Mouse (Mus musculus) heart, embryonic 11.5 days (tissue): Measurements from ENCODE around the gene Gucy2f. TPM values are rescaled to one million over a fixed set of nuclear protein-coding genes. Genes with fewer than 3 reads are reported as not detected.
"Not testable (repeated sequence)": the region's sequence is repeated elsewhere in the genome, so short reads cannot be mapped to it uniquely, and the experiment has no call there.

ENCODE experiments used
- ATAC-seq: fragments of 200-750 bp; cut with Nextera tagmentation; replicated peaks from 2 replicates; pipeline ENCODE4 v1.8.0; 2017; ENCODE audit warnings: moderate library complexity; ENCODE audit not compliant: insufficient number of reproducible peaks, low FRiP score, low TSS enrichment
- H3K27ac ChIP-seq: fragments of 300-500 bp; sonication (generic); 2 replicates; pipeline ENCODE4 v1.5.1; 2014; ENCODE audit warnings: mild to moderate bottlenecking, low read depth, low read length
- H3K27me3 ChIP-seq: fragments of 300-500 bp; sonication (generic); 2 replicates; pipeline ENCODE4 v1.6.1; 2014; ENCODE audit warnings: mild to moderate bottlenecking, low read length, mixed read lengths; ENCODE audit not compliant: control insufficient read depth, insufficient read depth
- H3K36me3 ChIP-seq: fragments of 300-500 bp; sonication (generic); 2 replicates; pipeline ENCODE4 v1.6.1; 2014; ENCODE audit warnings: mild to moderate bottlenecking, low read length, moderate library complexity, mixed read lengths; ENCODE audit not compliant: control insufficient read depth, insufficient read depth
- H3K4me1 ChIP-seq: fragments of 300-500 bp; sonication (generic); 2 replicates; pipeline ENCODE4 v1.6.1; 2014; ENCODE audit warnings: low read length; ENCODE audit not compliant: control insufficient read depth, insufficient read depth
- H3K4me2 ChIP-seq: fragments of 300-500 bp; sonication (generic); 2 replicates; pipeline ENCODE4 v1.6.1; 2014; ENCODE audit warnings: mild to moderate bottlenecking, moderate library complexity
- H3K4me3 ChIP-seq: fragments of 300-500 bp; sonication (generic); 2 replicates; pipeline ENCODE4 v1.5.1; 2014; ENCODE audit warnings: low read depth, low read length
- H3K9ac ChIP-seq: fragments of 300-500 bp; sonication (generic); 2 replicates; pipeline ENCODE4 v1.6.1; 2014; ENCODE audit warnings: mild to moderate bottlenecking, low read depth, low read length, moderate library complexity
- H3K9me3 ChIP-seq: fragments of 300-500 bp; sonication (generic); replicated peaks from 2 replicates; pipeline ENCODE4 v1.6.1; 2016; ENCODE audit warnings: low read length; ENCODE audit not compliant: control insufficient read depth
- WGBS: fragments of 180-500 bp; shearing (Covaris S2); extraction: QIAGEN DNeasy Blood & Tissue Kit; methylation state at CpG from one replicate; pipeline ENCODE4 v1.1.7; 2014; ENCODE audit not compliant: insufficient replicate concordance; 5-methylcytosine and 5-hydroxymethylcytosine counted together
- polyA plus RNA-seq: library from polyadenylated mRNA; unstranded; fragments of >200 nt; fragmentation: Nextera tagmentation; extraction: Ambion mirVana; gene quantifications from 2 replicates; pipeline ENCODE4 v1.2.1, GENCODE M21; 2014

Gucy2f gene
- polyA plus RNA-seq, result not detected in 2 replicates

DNA sequence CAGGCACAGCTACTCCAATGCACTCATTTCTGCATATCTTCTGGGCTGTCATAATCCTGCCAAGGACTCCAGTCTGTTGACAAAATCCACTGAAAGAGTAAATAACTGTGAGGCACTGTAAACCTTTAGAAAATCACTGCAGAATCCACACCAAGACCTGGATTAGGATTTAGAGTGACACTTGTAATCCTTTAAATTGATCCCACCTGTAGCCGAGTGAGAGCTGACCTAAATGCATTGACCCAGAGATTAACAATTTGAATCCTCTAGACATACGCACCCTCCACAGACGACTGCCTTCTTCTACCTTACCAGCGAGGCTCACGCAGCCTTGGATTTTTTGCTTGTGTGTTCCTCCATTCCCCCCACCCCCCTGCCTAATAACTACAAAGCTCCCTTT, at the start of gene Gucy2f:
Gene Gucy2f (minus strand): TSS at position 101 of the 400 bp plus-strand sequence.
- Histone ChIP-seq H3K9me3 (no peaks in the 10 kb centered on the region), H3K9ac (no peak within 1 kb of the TSS), H3K27ac (no peak within 1 kb of the TSS), H3K27me3 (no peaks in the 10 kb centered on the region; the same call in 1 of the 2 replicates), H3K4me3 (no peak within 1 kb of the TSS), H3K36me3 (no peaks in the 10 kb centered on the region), H3K4me2 (no peak within 1 kb of the TSS), H3K4me1 (no peaks in the 10 kb centered on the region)
- WGBS, result 46% methylated on average over 5 of the region's 5 CpGs
- ATAC-seq, result no peak

DNA sequence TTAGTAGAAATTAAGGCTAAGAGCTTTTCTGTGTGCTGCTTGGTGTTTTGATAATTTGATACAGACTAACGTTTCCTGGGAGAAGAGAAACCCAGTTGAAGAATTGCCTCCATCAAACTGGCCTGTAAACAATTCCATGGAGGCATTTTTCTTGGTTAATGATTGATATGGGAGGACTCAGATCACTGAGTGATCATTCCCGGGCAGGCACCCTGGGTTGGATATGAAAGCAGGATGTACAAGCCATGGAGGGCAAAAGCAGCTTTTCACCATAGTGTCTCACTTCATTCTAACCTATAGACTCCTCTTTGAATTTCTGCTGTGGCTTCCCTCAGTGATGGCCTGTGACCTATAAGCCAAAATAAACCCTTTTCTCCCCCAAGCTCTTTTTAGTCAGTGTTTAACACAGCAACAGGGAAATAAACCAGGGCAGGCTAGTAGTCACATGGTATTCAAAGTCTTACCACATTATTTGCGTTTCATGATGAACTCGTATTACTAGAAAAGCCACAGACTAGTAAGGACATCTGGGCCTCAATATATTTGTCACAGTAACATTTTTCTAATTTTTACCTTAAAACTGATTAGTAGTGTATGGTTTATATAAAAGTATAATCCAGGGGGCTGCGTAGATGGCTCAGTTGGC, 49.1 kb upstream of the Gucy2f start:
- H3K4me2 ChIP-seq, result no peak overlapping the region
- WGBS, result 73% methylated on average over 5 of the region's 5 CpGs
- no peak for ATAC-seq
- no peak overlapping the region for H3K9ac ChIP-seq
- no peaks in the 10 kb centered on the region for H3K4me1 ChIP-seq
- H3K36me3 ChIP-seq, result no peaks in the 10 kb centered on the region
- H3K4me3 ChIP-seq, result no peak overlapping the region
- H3K9me3 ChIP-seq, result no peaks in the 10 kb centered on the region
- no peak overlapping the region for H3K27ac ChIP-seq
- no peaks in the 10 kb centered on the region for H3K27me3 ChIP-seq

DNA sequence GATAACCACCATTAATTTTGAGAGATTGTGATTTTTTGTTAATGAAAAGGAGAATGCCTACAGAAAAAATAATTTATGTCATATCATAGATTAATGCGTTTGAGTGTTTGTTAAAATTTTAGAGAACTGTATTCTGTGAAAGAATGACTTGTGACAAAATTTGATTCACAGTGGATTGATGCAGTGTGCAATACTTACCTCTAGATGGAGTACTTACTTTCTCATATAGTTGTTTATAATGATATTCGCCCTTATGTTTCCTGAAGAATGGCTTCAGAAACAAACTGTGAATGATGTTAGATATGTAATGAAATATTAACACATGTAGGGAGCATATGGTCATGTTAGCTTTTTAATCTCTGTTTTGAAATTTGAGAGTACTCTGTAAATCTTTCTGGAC, 40.4 kb upstream of the Gucy2f start:
- H3K9ac ChIP-seq, result no peak overlapping the region
- H3K36me3 ChIP-seq, result no peaks in the 10 kb centered on the region
- H3K27me3 ChIP-seq, result no peaks in the 10 kb centered on the region
- no peak for ATAC-seq
- H3K4me3 ChIP-seq, result no peak overlapping the region
- no peaks in the 10 kb centered on the region for H3K9me3 ChIP-seq
- H3K4me2 ChIP-seq, result no peak overlapping the region
- no peaks in the 10 kb centered on the region for H3K4me1 ChIP-seq
- 46% methylated on average over 2 of the region's 2 CpGs for WGBS
- H3K27ac ChIP-seq, result no peak overlapping the region

DNA sequence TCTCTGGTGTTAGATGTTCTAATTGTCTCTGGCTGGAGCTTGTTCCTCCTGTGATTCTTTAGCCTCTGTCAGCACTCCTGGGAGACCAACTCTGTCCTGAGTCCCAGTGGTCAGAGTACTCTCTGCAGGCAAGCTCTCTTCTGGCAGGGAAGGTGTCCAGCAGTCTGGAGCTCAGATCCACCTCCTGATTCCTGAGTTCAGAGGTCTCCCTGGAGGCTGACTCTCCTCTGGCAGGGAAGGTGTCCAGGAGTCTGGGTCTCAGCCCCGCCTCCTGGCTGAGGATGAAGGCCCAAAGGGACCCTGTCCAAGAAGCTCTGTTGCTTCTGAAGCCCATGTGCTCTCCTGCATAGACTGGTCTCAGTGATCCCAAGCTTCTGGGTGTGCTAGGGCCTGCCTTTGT, 39.4 kb upstream of the Gucy2f start:
- WGBS, result 69% methylated on average over 1 of the region's 1 CpGs
- ATAC-seq, H3K27me3 ChIP-seq, H3K27ac ChIP-seq, H3K36me3 ChIP-seq, H3K4me1 ChIP-seq, H3K4me2 ChIP-seq, H3K9ac ChIP-seq, H3K4me3 ChIP-seq, H3K9me3 ChIP-seq: not testable (repeated sequence)

DNA sequence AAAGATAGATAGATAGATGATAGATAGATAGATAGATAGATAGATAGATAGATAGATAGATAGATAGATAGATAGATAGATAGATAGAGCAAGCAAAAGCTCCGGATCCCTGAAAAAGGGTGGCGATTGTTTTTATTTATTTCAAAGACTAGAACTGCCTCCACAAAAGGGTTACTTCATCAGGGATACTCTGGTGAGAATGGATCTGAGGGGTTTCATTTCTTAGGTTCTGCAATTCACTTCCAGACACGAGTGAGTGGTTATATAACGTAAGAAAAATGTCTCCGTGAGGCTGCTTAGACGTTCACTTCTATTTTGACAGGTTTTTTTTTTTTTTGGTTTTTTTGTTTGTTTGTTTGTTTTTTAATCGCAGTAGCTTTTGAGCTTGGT, 32.0 kb upstream of the Gucy2f start:
- H3K9ac ChIP-seq, result no peak overlapping the region
- 37% methylated on average over 7 of the region's 7 CpGs for WGBS
- peak overlapping the region; percentile 47 for H3K4me2 ChIP-seq
- H3K9me3 ChIP-seq, result no peaks in the 10 kb centered on the region
- no peaks in the 10 kb centered on the region for H3K27me3 ChIP-seq
- peak overlapping the region; percentile 51 for H3K4me3 ChIP-seq
- no peak for ATAC-seq
- no peaks in the 10 kb centered on the region for H3K4me1 ChIP-seq
- no peak overlapping the region for H3K27ac ChIP-seq
- H3K36me3 ChIP-seq, result no peaks in the 10 kb centered on the region

DNA sequence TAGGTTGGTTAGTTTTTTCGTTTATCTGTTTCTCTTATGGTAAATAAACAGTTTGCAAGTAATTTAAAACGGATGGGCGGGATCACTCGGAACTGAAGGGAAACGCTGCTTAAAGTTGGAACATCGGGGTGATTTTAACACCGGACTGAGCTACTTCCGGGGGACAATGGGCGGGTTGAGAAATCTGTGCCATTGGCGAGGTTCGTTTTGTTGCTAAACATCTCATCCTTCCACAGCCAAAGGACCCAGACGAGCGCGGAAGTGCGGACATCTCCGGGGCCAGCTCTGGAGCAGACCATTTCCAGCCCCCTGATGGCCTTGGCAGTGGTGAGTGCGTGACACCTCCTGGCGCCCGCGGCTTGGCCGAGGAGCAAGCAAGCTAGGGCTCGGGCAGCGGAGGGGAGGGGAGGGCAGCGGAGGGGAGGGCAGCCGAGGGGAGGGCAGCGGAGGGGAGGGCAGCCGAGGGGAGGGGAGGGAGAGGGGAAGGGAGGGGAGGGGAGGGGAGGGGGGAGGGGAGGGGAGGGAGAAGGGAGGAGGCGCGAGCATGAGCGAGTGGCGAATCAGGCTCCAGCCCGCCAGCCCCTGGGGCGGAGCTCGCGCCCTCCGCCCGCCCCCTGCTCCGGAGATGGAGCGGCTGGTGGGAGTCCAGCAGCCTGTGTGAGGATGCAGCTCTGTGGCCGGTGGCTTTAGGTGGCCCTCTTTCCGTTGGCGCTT, 31.5 kb upstream of the Gucy2f start:
- peak; percentile 85 for ATAC-seq
- peak overlapping the region; percentile 51 for H3K4me3 ChIP-seq
- H3K27me3 ChIP-seq, result no peaks in the 10 kb centered on the region
- WGBS, result 18% methylated on average over 36 of the region's 42 CpGs
- peak overlapping the region; percentile 70 for H3K27ac ChIP-seq
- H3K36me3 ChIP-seq, result no peaks in the 10 kb centered on the region
- H3K9me3 ChIP-seq, result no peaks in the 10 kb centered on the region
- peak overlapping the region; percentile 56; the same call in 1 of the 2 replicates for H3K9ac ChIP-seq
- H3K4me1 ChIP-seq, result no peaks in the 10 kb centered on the region
- H3K4me2 ChIP-seq, result peak overlapping the region; percentile 59

DNA sequence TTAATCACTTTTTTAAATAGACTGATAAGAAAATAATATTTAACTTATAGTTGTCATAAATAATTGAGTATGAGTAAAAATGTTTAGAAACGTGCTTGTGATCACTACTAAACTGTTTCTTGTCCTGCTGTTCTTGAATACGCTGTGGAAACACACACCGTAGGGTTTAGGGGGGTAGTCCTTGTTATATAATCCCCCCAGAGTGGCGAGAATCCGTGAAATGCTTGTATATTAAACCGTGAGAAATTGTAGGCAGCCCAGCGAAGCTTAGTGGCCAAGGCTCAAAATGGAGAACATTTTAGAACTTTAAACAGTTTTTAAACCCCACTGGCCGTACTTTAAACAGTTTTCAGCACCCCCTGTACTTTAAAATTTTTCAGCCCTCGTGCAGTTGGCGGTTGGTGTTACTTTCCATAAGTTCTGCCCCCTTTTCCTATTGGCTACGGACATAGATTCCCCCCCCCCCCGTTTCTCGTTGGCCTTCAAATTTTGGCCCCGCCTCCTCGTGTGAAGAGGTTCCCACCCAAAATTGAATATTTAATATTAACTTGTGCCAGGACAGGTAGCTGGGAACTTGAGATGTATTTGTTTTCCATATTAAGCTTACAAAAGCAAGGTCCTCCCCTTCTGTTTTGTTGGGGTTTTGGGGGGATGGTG, 30.8 kb upstream of the Gucy2f start:
- H3K9me3 ChIP-seq, result no peaks in the 10 kb centered on the region
- H3K9ac ChIP-seq, result peak overlapping the region; percentile 34; the same call in 1 of the 2 replicates
- WGBS, result 25% methylated on average over 15 of the region's 15 CpGs
- peak overlapping the region; percentile 59 for H3K4me2 ChIP-seq
- no peaks in the 10 kb centered on the region for H3K36me3 ChIP-seq
- H3K4me3 ChIP-seq, result peak overlapping the region; percentile 51
- no peaks in the 10 kb centered on the region for H3K27me3 ChIP-seq
- no peak; the same call in 1 of the 2 replicates for ATAC-seq
- no peak overlapping the region for H3K27ac ChIP-seq
- no peaks in the 10 kb centered on the region for H3K4me1 ChIP-seq

DNA sequence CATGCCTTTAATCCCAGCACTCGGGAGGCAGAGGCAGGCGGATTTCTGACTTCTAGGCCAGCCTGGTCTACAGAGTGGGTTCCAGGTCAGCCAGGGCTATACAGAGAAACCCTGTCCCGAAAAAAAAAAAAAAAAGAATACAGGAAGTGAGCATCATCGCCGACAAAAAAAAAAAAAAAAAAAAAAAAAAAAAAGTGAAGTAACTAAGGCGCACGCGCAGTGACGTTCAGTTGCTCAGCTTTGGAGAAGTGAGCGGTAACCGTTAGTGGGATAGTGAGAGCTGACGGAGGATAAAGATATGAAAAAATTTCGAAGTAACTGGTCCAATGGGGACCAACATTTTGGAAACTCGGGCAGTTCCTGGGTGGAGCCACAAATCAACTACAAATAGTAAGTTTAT, 29.8 kb upstream of the Gucy2f start, which contains the start of gene Nxt2:
Gene Nxt2 (plus strand): TSS at position 229 of the 400 bp plus-strand sequence.
- Histone ChIP-seq H3K4me3 (peak within 1 kb of the TSS; percentile 51), H3K36me3 (no peaks in the 10 kb centered on the region), H3K4me1 (no peaks in the 10 kb centered on the region), H3K9me3 (no peaks in the 10 kb centered on the region), H3K9ac (peak within 1 kb of the TSS; percentile 34; the same call in 1 of the 2 replicates), H3K27ac (no peak within 1 kb of the TSS), H3K4me2 (peak within 1 kb of the TSS; percentile 59), H3K27me3 (no peaks in the 10 kb centered on the region)
- ATAC-seq, result no peak
- 83% methylated on average over 14 of the region's 14 CpGs for WGBS
